Mouse (Mus musculus) hindbrain, embryonic 13.5 days (tissue): ENCODE measurements around the gene Nat8f1. TPM values are rescaled to one million over a fixed set of nuclear protein-coding genes. Genes with fewer than 3 reads are reported as not detected.
"Not testable (repeated sequence)": the region's sequence is repeated elsewhere in the genome, so short reads cannot be mapped to it uniquely, and the experiment has no call there.

Experiments used
- ATAC-seq: fragments of 200-750 bp; cut with Nextera tagmentation; 2 replicates; pipeline ENCODE4 v1.8.0; 2017; ENCODE audit warnings: moderate TSS enrichment; ENCODE audit not compliant: low FRiP score
- H3K27ac ChIP-seq: fragments of 300-500 bp; sonication (generic); 2 replicates; pipeline ENCODE4 v1.5.1; 2015; ENCODE audit warnings: inconsistent platforms, mild to moderate bottlenecking, moderate library complexity
- H3K27me3 ChIP-seq: fragments of 300-500 bp; sonication (generic); 2 replicates; pipeline ENCODE4 v1.6.1; 2015; ENCODE audit warnings: mild to moderate bottlenecking, inconsistent platforms
- H3K36me3 ChIP-seq: fragments of 300-500 bp; sonication (generic); 2 replicates; pipeline ENCODE4 v1.6.1; 2015; ENCODE audit warnings: mild to moderate bottlenecking, inconsistent platforms
- H3K4me1 ChIP-seq: fragments of 300-500 bp; sonication (generic); replicated peaks from 2 replicates; pipeline ENCODE4 v1.6.1; 2015; ENCODE audit warnings: inconsistent platforms
- H3K4me2 ChIP-seq: fragments of 300-500 bp; sonication (generic); 2 replicates; pipeline ENCODE4 v1.6.1; 2015; ENCODE audit warnings: inconsistent platforms, mild to moderate bottlenecking, moderate library complexity
- H3K4me3 ChIP-seq: fragments of 300-500 bp; sonication (generic); 2 replicates; pipeline ENCODE4 v1.5.1; 2015; ENCODE audit warnings: mild to moderate bottlenecking, inconsistent platforms
- H3K9ac ChIP-seq: fragments of 300-500 bp; sonication (generic); 2 replicates; pipeline ENCODE4 v1.6.1; 2015; ENCODE audit warnings: mild to moderate bottlenecking, inconsistent platforms
- H3K9me3 ChIP-seq: fragments of 300-500 bp; sonication (generic); 2 replicates; pipeline ENCODE4 v1.6.1; 2016; ENCODE audit warnings: inconsistent platforms
- WGBS: fragments of 180-500 bp; shearing (Covaris S2); methylation state at CpG from one replicate; pipeline ENCODE4 v1.1.7; 2015; 5-methylcytosine and 5-hydroxymethylcytosine counted together
- polyA plus RNA-seq: library from polyadenylated mRNA; unstranded; fragments of >200 nt; fragmentation: Nextera tagmentation; extraction: Ambion mirVana; gene quantifications from 2 replicates; pipeline ENCODE4 v1.2.1, GENCODE M21; 2015

The Nat8f1 gene
- polyA plus RNA-seq, 1 experiment from 2014 or later, result 20.0 TPM

DNA sequence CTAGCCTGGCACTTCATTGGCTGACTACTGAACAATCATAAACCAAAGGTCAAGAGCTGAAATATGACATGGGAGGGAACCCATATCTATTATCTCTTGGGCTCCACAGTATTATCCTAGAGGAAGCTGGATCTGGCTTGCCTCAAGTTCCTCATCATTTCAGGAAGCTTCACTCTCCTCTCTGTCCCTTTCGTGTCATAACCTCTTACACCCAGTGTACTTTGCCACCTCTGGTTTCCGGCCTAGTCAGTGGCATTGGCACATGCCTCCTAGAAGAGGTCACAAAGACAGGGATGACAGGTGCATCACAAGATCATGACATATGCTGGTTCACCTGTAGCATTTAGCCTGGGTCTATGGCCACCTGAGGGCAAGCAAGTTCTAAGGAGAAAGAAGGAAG, 13.2 kb downstream of the Nat8f1 start:
- ATAC-seq, result no peak
- no peaks in the 10 kb centered on the region for H3K4me1 ChIP-seq
- no peak overlapping the region for H3K27ac ChIP-seq
- H3K4me3 ChIP-seq, result no peak overlapping the region
- no peak overlapping the region for H3K4me2 ChIP-seq
- H3K9me3 ChIP-seq, result no peaks in the 10 kb centered on the region
- H3K9ac ChIP-seq, result no peak overlapping the region
- no peaks in the 10 kb centered on the region for H3K36me3 ChIP-seq
- H3K27me3 ChIP-seq, result no peaks in the 10 kb centered on the region
- WGBS, result 98% methylated on average over 2 of the region's 2 CpGs

- H3K4me3 ChIP-seq, H3K9ac ChIP-seq, H3K4me2 ChIP-seq, H3K9me3 ChIP-seq, H3K36me3 ChIP-seq, H3K4me1 ChIP-seq, H3K27ac ChIP-seq, ATAC-seq, H3K27me3 ChIP-seq: not testable (repeated sequence)
- 80% methylated on average over 7 of the region's 8 CpGs for WGBS
Measured at GRCm38 (mm10) chr6:85898596-85899475, 16.7 kb downstream of the Nat8f1 start.

DNA sequence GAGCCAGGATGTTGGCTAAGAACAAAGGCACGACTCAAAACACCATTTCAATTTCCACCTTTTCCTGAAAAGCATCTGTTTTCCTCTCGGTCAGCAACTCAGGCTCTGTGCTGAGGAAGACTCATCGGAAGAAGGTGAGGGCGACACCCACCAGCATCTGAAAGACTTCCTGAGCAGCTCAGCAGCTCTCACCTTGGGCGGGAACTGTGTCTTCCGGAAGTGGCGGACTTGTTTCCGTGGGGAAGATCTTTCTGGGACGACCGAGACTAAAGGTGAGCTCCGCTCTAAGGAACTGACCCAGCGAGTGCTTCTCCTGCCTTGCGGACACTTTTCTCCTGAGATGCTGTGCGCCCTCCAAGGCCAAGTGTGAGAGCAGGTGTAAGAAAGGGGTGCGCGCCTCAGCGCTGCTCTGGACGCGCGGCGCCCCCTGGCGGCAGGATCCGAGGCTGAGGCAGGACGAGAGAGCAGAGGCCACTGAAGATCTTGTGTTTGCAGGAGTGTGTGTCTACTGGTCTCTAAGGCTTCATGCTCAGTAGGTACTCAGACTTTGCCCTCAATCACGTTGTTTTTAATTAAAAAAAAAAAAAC, 20.3 kb downstream of the Nat8f1 start:
- H3K4me3 ChIP-seq, H3K9me3 ChIP-seq, H3K4me1 ChIP-seq, ATAC-seq, H3K36me3 ChIP-seq, H3K9ac ChIP-seq, H3K4me2 ChIP-seq, H3K27ac ChIP-seq, H3K27me3 ChIP-seq: not testable (repeated sequence)
- WGBS, result 76% methylated on average over 25 of the region's 25 CpGs

DNA sequence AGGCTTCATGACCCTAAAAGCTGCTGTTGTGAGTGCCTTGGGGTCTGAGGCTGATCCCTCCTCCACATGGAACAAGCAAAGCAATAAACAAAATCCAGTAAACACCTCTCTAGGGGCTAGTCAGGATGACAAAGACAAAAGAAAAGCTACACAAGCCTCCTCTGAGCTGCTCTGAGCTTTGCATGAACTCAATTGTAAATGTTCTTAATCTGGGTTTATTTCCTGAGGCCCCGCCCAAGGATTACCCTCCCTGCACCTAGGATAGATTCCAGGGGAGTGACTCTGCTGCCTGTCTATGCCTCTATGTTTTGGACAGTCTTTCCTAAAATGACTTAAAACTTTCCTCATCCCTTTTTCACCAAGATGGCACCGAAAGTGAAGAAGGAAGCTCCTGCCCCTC, 26.5 kb downstream of the Nat8f1 start:
- Histone ChIP-seq H3K4me3 (no peak overlapping the region), H3K27me3 (no peaks in the 10 kb centered on the region), H3K4me2 (no peak overlapping the region), H3K36me3 (no peaks in the 10 kb centered on the region), H3K27ac (no peak overlapping the region), H3K9me3 (peaks cover 6% of the 10 kb centered on the region), H3K9ac (no peak overlapping the region), H3K4me1 (no peaks in the 10 kb centered on the region)
- ATAC-seq, result no peak
- 83% methylated on average over 2 of the region's 2 CpGs for WGBS

DNA sequence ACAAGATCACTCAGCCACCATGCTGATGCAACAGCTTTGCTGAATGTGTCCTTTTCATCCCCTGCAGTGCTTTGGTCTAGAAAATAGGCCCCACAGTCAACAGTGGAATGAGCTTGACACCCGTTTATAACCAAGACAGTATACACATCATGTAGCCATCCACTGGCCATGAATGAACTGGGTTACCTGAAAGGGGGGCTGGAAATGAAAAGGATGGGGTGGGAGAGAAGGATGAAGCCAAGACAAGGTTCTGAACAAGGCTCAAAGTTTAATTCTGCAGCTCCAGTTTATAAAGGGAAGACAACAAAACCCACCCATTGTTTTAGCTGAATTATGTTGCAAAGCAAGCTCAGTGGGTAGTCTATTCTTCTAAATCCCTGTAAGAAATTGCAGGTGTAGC, 31.2 kb downstream of the Nat8f1 start:
- no peak overlapping the region for H3K4me3 ChIP-seq
- no peak overlapping the region for H3K9ac ChIP-seq
- H3K27me3 ChIP-seq, result no peaks in the 10 kb centered on the region
- H3K4me1 ChIP-seq, result no peaks in the 10 kb centered on the region
- H3K27ac ChIP-seq, result no peak overlapping the region
- H3K9me3 ChIP-seq, result peaks cover 16% of the 10 kb centered on the region
- no peak for ATAC-seq
- no peak overlapping the region for H3K4me2 ChIP-seq
- H3K36me3 ChIP-seq, result no peaks in the 10 kb centered on the region
- WGBS, result 93% methylated on average over 1 of the region's 1 CpGs

DNA sequence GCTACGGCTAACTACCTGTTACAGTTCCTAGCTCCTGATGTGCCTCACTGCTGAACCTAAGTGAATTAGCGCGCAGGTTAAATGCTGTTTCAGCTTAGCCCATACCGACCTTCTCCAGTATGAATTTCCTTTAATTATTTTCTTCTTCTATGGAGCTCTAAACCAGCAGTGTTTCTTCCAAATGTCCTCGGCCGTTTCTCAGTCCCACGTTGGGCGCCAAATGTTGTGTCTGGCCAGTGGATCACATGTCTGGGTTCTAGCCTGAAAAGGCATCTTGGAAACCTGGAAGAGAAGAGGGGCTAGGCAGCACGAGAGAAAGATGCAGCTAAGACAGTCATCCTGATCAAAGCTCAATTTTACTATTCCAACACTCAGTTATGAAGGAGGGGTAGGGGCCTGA, 32.2 kb downstream of the Nat8f1 start:
- not testable (repeated sequence) for H3K27ac ChIP-seq

GRCm38 (mm10) chr6:85869006-85869405, 46.5 kb downstream of the Nat8f1 start, which contains the start of gene Nat8f2:
Gene Nat8f2 (minus strand): TSS chr6:85869158.
- not testable (repeated sequence) for H3K9ac ChIP-seq, ATAC-seq, H3K27me3 ChIP-seq, H3K4me3 ChIP-seq, H3K4me1 ChIP-seq, H3K9me3 ChIP-seq, H3K4me2 ChIP-seq, H3K27ac ChIP-seq, H3K36me3 ChIP-seq
- 88% methylated on average over 5 of the region's 5 CpGs for WGBS

More for the DNA sequence above, 32.2 kb downstream of the Nat8f1 start:
- not testable (repeated sequence) for H3K4me3 ChIP-seq, H3K36me3 ChIP-seq, H3K4me1 ChIP-seq, H3K4me2 ChIP-seq, H3K9ac ChIP-seq, ATAC-seq, H3K27me3 ChIP-seq
- 95% methylated on average over 9 of the region's 9 CpGs for WGBS
- H3K9me3 ChIP-seq, result peaks cover 16% of the 10 kb centered on the region

- H3K9me3 ChIP-seq, result no peaks in the 10 kb centered on the region
- H3K4me1 ChIP-seq, result no peaks in the 10 kb centered on the region
- no peak overlapping the region for H3K4me3 ChIP-seq
- no peak overlapping the region for H3K27ac ChIP-seq
- no peaks in the 10 kb centered on the region for H3K27me3 ChIP-seq
- H3K9ac ChIP-seq, result no peak overlapping the region
- no peak for ATAC-seq
- H3K36me3 ChIP-seq, result no peaks in the 10 kb centered on the region
- no peak overlapping the region for H3K4me2 ChIP-seq
- 89% methylated on average over 8 of the region's 8 CpGs for WGBS
Measured at GRCm38 (mm10) chr6:85867726-85868690, 47.5 kb downstream of the Nat8f1 start.

GRCm38 (mm10) chr6:85866995-85867394, 48.5 kb downstream of the Nat8f1 start:
- H3K4me3 ChIP-seq, result not testable (repeated sequence)

DNA sequence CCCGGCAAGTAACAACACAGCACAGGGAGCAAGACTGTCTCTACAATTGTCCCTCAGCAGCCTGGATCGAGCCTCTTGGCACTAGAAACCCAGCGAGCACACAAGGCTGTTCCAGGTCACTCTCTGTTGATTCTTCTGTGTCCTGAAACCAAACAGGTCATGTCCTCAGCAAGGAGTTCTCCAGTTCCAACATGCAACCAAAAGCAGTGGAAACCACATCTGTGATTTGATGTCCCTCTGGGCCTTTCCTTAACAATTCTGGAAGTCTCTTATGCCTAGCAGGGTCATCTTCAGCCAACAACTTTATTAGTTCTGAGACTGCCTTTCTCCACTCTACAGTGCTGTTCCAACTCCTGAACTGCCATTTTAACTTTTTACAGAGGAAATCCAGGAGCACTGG, 49.3 kb downstream of the Nat8f1 start:
- not testable (repeated sequence) for H3K9ac ChIP-seq, H3K27ac ChIP-seq, H3K4me3 ChIP-seq, ATAC-seq, H3K9me3 ChIP-seq, H3K4me2 ChIP-seq, H3K27me3 ChIP-seq, H3K36me3 ChIP-seq, H3K4me1 ChIP-seq
- 80% methylated on average over 3 of the region's 3 CpGs for WGBS

More at GRCm38 (mm10) chr6:85866995-85867394, 48.5 kb downstream of the Nat8f1 start:
- H3K4me2 ChIP-seq, H3K27ac ChIP-seq, H3K9ac ChIP-seq, ATAC-seq, H3K27me3 ChIP-seq, H3K36me3 ChIP-seq, H3K4me1 ChIP-seq, H3K9me3 ChIP-seq: not testable (repeated sequence)
- WGBS, result 56% methylated on average over 1 of the region's 1 CpGs

- not testable (repeated sequence) for H3K36me3 ChIP-seq, H3K27ac ChIP-seq, H3K4me1 ChIP-seq, H3K9me3 ChIP-seq, ATAC-seq, H3K27me3 ChIP-seq, H3K9ac ChIP-seq, H3K4me2 ChIP-seq, H3K4me3 ChIP-seq
- WGBS, result 66% methylated on average over 6 of the region's 7 CpGs
Measured at GRCm38 (mm10) chr6:85864900-85865639, 50.4 kb downstream of the Nat8f1 start.

DNA sequence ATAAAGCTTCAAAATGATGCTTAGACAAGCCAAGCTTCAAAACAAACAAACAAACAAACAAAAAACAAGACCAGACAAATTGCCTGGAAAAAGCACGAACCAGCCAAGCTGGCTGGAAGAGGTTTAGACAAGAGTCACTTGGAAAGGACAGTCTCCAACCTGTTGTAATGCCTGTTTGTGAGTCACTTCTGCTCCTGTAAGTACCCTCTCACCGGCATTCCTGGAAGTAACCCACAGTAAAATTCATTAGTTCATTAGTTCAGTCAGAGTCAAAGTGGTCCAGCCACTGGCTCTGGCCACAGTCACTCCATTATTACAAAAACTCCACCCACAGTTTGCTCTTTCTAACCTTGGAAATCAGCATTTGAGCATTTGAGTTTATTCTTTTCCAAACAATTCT, 51.6 kb downstream of the Nat8f1 start:
- 90% methylated on average over 2 of the region's 2 CpGs for WGBS
- H3K9ac ChIP-seq, result no peak overlapping the region

More for the DNA sequence above, 51.6 kb downstream of the Nat8f1 start:
- H3K4me2 ChIP-seq, result no peak overlapping the region
- ATAC-seq, result no peak
- no peaks in the 10 kb centered on the region for H3K4me1 ChIP-seq
- H3K4me3 ChIP-seq, result no peak overlapping the region
- no peaks in the 10 kb centered on the region for H3K36me3 ChIP-seq
- no peak overlapping the region for H3K27ac ChIP-seq
- no peaks in the 10 kb centered on the region for H3K9me3 ChIP-seq
- H3K27me3 ChIP-seq, result no peaks in the 10 kb centered on the region
